Mouse (Mus musculus) heart, postnatal 10 days (tissue): ENCODE data around the gene Cdk11b. TPM values are rescaled to one million over a fixed set of nuclear protein-coding genes. Genes with fewer than 3 reads are reported as not detected.

Experiments used
- DNase-seq, 2 experiments: peaks; one replicate each; pipeline ENCODE4 v3.0.0; 2021
- intact Hi-C: fragments of 180-260 bp; cut with DNase I; formaldehyde crosslinking; loops from one replicate; pipeline ENCODE4 v1.15.1; 2025
- total RNA-seq, 2 experiments: library from RNA; stranded (reverse); gene quantifications; 2 replicates each; pipeline ENCODE4 v1.2.3; 2021

Gene Cdk11b
- 10 to 100 TPM; 28.5 to 30.1 TPM for total RNA-seq

DNA sequence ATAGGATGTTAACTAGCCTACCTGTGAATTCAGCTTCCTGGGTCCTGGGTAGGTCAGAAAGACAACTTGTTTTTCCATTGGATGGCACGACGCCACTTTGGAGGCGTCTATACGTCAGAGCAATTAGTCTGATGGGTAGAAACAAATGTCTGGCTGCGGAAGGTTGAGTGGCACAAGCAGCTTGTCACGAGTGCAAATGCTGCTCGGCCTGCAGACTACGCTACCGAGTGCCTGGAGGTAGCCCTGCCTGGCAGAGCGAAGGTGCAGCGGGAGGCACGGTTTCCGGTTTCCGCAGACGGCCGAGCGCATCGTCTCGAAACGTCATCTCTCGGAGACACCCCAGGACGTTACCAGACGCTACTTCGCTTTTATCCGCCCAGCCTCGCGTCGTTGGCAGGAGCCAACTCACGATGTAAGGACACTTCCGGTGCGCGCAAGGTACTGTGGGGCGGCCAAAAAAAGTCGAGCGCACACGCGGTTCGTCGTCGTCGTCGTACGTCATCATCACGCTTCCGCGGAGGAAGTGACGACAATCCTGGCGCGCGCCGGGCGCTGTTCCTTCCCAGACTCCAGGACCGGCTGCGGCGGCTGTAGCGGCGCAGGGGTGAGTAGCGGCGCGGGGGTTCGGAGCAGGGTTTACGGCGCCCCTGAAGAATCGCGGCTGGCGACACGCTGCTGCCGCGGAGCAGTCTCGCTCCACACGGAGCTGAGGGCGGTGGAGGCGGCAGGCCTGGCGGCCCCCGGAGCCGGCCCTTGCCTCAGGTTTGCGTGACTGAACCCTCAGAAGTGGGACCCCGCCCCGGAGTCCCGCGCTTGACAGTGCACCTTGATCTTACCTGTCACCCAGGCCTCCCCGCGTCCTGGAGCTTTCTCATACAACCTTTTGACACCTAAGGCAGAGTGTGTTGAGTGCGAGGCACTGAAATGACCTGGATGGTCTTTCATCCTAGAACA lies at the start of gene Cdk11b:
Cdk11b (plus strand) TSS at position 517 of the 954 bp plus-strand sequence.
- peak; percentile 98 for DNase-seq
- intact Hi-C loops, result loop anchor here (5.0 kb wide), 1 partner anchor 83 kb away; no protein-coding TSS in a partner anchor

DNA sequence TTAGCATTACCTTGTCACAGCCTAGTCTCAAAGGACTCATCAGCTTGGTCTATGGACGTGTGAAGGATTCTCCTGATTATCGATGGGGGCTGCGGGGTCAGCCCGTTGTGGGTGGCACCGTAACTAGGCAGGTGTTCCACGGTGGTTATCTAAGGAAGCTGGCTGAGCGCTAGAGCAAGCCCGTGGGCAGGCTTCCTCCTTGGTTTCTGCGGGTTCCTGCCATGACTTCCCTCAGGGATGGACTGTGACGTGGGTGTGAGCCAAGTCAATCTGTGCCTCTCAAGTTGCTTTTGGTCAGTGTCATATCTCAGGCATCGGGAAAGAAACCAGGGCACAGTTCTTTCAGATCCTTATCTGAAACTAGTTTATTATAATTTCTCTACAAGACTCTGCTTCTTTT lies 49.7 kb upstream of the Cdk11b start:
- intact Hi-C loops, result no loop called here
- no peak for DNase-seq

DNA sequence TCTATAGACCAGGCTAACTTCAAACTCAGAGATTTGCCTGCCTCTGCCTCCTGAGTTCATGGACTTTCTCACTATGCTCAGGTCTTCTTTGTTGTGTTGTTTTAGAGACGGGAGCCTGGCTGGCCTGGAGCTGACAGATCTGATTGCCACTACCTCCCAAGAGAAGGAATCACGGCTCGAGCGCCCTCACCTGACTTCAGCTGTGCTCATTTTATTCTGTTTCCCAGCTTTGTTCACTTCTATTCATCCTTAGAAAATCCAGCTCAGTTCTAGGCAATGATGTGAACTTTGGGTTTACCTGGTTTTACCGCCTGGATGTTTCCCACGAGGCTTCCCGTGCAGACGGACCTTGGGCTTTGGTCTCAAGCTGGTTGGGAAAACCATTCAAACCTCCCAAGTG lies 49.1 kb upstream of the Cdk11b start:
- no peak for DNase-seq
- intact Hi-C loops, result no loop called here

DNA sequence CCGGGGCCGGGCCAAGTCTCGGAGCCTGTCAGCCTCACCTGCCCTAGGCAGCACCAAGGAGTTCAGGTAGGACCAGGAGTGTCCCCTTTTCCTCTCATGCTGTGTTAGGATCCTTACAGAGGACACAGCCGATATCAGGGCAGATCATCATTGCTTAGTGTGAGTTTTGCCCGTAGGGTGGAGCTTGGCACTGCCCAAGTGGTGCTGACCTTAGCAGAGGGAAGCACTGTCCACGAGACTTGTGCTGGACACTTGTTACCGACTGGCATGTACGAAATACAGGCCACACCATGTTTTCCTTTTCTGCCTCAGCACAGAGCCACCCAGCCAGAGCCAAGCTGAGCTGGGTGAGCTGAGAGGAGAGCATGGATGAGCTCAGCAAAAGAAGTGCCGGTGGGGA lies 47.5 kb upstream of the Cdk11b start:
- DNase-seq, result no peak
- intact Hi-C loops, result no loop called here

DNA sequence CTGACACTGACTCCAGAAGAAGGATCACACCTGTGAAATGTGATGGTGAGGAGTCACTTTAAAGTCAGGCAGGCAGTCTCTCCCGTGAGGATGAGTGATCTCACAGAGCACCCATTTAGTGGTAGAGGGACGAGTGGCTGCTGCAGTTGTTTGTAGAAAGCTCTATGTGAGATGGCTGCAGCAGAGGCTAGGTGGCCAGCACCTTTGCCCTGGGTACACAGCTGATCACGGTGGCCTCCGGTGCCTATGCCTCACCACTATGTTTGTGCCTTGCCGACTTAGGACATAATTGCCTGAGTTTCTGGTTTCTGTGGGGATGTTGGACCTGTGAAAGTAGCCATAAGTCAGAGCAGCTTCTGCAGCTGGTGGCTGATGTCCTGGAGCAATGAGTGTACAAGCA lies 46.9 kb upstream of the Cdk11b start:
- intact Hi-C loops, result no loop called here
- no peak for DNase-seq

DNA sequence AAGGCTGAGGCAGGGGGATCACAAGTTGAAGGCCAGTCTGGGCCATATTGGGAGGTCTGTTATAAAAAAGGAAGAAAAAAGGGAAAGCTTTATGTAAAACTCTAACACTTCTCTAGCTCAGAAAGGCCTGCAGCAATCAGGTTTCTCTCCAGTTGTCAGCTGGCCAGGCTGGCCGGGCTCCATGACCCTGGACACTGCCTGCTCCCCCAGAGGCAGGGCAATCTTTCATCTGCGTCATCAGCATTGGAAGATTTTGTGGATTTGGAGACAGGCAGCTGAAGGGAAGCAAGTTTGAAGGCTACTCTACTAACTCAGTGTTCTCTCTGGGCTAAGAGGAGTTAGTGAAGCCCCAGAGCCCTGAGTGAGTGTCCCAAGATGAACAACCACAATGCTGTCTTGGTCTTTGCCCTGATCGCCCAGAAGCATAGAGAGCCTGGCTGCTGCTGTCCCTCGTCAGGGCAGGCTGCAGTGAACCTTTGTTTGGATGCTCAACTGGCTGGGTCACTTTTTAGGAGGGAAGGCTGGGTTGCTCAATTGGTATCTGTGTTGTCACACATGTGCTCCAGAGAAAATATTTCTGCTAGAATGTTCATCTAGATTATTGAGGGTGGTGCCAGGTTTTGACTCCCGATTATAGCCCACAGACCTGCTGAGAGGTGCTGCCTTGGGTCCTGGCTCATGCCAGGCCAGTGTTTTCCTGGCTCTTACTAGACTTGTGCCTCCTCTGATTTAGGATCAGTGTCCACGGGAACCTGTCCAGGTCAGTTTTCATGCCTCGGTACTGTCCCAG lies 46.1 kb upstream of the Cdk11b start:
- intact Hi-C loops, result no loop called here
- DNase-seq, result peak; percentile 48 to 57

DNA sequence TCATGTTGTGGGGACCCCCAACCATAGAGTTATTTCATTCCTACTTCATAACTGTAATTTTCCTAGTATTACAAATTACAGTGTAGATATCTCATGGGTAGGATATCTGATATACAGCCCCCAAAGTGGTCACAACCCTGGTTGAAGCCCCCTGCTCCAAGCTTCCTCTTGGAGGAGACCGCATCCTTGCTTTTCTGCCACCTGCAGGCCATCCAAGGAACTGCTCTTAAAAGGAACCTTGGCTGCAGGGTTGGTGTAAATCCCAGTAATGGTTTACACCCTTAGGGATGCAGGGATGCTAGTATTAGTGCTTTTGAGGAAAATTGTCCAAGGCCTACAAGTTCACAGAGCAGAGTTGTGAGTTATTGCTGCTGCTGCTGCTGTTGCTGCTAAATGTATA lies 44.2 kb upstream of the Cdk11b start:
- intact Hi-C loops, result loop anchor here (1.0 to 5.0 kb wide), 2 partner anchors 99 to 213 kb away; no protein-coding TSS in a partner anchor
- peak; percentile 58 to 80 for DNase-seq

DNA sequence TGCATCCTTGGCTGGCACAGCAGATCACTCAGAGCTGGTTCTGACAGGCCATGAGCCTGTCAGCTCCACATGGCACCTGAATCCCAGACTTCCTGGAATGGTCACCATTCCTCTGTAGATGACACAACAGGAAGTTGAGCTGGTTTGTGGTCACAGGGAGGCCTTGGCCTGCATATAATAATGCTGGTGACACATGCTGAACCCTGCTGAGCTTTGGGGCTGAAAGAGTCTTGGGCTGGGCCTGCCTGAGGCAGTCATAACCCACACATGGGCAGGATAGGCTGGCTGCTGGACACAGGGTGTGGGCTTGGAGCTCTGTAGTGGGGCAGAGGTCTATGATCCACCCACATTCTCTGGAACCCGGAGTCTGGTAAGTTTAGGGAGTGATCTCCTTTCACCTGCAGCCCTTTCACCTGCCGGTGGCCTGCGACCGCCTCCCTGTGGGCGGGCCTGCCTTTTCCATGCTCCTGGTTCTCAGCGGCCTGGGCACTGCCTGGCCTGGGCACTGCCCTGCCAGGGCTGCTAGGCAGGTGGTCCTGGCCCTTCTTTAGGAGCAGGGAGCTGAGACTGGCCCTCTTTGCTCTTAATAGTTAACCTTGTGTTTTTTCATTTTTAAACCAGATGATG lies 42.3 kb upstream of the Cdk11b start:
- no peak for DNase-seq
- intact Hi-C loops, result loop anchor here (5.0 kb wide), 1 partner anchor 215 kb away; no protein-coding TSS in a partner anchor

DNA sequence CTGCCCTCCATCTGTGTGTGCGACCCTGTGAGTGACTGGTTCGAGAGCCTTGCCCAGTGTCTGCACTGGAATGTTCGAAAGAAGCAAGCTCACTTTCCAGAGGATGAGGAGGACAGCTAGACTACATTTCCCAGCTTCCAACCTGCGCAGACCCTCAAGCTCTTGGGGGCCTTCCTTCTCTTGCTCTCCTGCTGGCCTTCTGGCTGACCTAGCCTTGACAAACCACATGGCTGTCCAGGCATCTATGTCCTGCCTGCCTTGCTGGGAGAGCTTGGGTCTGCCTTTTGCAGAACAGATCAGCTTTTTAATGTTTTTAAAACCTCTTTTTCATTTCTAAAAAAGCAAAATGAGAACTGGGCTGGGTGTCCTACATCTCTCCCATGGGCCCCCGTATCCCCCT lies 35.3 kb upstream of the Cdk11b start:
- intact Hi-C loops, result no loop called here
- DNase-seq, result no peak

DNA sequence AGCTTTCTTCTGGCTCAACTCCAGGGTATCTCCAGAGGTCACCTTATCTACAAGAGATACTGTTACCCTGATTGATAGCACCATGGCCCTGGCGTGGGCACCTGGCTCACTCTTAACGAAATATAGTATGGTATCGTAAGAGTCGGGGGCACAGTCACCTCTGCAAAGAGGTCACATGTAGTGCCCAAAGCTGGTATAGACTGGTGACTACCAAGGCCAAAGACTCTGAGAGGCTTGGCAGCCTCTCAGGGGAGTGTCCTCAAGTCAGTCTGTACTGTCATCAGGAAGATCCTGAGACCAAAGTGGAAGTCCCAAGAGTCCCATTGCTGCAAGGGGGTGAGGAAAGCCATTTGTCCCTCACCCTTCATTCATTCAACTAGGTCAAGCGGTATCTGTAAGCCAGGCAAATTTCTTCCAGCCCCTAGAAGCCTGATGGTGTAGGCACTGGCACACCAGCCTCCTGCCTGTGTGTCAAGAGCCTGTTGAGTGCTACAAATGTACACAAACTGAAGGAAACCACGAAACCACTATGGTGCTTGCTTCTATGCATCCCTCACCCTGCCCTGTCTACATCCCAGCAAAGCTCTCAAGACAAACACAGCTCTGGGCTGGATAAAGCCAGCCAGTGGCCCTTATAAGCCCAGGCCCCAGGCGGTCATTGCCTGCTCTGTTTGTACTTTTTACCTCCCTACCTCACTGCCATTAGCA lies 33.5 kb upstream of the Cdk11b start:
- intact Hi-C loops, result no loop called here
- DNase-seq, result no peak

DNA sequence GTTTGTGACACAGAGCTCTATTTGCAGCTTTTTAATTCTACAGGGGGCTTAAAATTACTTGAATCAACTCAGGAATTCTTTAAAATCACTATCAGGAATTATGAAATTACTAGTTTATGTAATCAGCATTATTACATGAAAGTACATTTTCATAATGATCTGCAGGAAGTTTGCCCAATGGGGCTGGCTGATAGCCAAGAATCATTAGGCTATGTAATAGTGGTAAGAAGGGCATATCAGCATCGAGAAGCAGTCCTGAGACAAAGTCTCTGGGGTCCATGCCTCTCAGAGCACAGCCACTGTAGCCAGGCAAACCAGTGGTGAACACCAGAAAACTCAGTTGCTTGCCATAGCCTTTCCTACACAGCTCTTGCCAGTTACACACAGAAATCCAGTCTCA lies 30.9 kb upstream of the Cdk11b start:
- intact Hi-C loops, result no loop called here
- no peak for DNase-seq

DNA sequence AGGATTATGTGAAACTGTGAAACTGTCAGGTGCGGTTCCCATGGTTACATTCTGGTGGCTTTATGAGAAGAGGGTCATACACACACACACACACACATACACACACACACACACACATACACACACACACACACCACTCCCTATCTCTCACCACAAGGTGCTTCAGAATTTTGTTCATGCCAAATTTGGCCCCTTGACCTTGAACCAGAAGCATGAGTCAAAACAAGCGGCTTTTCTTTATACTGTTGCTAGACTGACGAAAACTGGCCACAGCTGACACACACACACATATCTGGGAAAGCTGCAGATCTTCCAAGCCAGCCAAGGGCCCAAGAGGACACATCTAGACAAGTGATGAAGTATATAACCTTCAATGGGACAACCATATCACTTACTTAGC lies 28.9 kb upstream of the Cdk11b start:
- DNase-seq, result no peak
- intact Hi-C loops, result no loop called here

DNA sequence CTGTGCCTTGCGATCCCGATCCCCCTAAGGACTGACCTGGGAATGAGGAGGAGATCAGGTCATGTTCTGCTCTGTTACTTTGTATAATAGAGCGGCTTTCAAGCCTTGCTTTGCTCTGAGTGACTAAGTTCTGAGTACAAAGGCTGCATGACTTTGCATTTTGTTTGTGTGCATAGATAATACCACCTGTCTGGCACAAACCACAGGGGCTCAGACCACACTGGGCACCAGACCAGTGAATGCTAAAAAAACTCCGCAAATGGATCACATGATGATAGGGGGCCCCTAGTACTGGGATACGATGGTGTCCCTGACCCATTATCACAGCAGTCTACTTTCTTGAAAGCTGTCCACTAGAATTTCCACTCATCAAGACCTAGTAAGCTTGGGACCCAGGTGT lies 28.0 kb upstream of the Cdk11b start:
- no peak for DNase-seq
- intact Hi-C loops, result no loop called here

DNA sequence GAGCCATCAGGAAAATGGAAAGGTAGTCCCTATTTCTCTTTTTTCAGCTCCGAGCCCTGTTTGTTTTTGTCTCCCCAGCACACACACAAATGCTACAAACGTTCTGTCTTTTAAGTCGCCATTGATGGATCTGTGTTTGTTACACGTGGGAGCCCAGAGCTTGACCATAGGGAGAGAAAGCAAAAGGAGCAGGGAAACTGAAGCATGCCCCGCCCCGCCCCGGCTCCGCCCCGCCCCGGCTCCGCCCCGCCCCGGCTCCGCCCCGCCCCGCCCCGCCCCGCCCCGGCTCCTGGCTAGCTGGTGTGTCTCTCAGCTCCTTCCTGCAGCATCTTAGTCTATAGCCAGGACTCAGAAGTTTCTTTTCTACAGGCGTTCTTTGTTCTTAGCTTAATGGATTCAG lies 26.1 kb upstream of the Cdk11b start:
- intact Hi-C loops, result no loop called here
- no peak for DNase-seq

DNA sequence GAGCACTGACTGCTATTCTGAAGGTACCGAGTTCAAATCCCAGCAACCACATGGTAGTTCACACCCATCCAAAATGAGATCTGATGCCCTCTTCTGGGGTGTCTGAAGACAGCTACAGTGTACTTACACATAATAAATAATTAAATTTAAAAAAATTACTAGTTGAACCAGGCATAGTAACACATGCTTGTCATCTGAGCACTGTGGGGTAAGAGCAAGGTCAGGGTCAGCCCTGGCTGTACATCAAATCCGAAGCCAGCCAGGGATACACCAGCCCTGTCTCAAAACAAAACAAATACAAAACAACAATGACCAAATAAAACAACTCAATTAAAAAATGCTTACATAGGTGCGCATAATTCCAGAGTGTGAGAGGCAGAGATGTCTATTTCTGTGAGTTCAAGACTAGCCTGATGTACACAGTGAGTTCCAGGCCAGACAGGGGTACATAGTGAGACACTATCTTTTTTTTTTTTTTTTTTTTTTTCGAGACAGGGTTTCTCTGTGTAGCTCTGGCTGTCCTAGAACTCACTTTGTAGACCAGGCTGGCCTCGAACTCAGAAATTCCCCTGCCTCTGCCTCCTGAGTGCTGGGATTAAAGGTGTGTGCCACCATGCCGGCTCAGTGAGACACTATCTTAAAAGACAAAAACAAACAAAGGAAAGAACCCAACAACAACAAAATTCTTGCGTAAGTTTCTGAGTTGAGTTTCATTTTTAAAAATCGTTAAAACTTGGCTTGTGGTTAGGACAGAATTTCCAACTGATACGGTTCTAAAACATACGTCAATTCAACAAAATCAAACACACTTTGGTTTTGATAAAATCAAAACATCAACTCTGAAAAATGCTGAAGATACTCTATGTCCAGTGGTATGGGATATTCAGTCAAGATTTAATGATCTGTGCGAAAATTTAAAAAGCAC lies 24.5 kb upstream of the Cdk11b start:
- no peak for DNase-seq
- intact Hi-C loops, result no loop called here

DNA sequence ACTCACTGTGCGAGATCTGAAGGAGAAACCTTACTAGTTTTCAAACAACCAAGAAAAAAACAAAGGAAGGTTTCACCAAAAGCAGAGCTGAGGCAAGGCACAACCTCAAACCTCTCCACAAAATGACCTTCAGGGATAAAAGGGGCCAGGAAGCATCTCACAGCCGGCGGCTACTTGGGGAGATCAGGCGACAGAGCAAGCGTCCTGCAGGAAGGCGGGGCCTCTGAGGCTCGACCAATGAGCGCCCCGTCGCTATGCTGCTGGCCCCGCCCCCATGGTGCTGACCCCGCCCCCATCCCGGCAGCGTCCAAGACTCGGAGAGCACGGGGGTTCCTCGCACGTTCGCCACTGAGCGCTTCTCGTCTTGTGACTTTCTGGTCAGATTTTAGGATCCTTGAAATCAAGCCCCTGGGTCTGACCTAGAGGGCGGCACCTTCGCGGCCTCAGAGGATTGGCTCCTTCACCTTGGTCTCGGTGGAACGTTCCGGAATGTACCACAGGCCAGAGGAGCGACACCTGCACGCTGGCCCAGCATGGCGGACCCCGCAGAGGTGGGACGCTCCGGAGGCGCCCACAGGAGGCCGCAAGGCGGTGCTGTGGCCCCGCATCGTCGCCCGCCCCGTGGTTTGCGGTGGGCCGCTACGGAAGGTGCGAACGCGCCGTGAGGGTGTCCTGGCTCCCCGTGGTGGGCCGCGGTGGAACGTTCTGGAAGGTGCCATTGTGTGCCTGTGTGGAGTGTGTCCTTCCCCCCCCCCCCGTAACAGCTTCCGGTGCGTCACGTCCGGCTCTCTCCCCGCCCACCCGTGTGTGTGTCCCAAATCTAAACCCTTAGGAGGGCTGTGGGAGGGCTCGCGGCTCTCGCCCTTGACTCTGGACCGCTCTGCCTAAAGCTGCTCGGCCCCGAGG lies 23.3 kb upstream of the Cdk11b start, which contains the start of gene Slc35e2:
Slc35e2 (plus strand) TSS at position 326 of the 906 bp plus-strand sequence.
- peak; percentile 95 for DNase-seq
- intact Hi-C loops, result no loop called here

DNA sequence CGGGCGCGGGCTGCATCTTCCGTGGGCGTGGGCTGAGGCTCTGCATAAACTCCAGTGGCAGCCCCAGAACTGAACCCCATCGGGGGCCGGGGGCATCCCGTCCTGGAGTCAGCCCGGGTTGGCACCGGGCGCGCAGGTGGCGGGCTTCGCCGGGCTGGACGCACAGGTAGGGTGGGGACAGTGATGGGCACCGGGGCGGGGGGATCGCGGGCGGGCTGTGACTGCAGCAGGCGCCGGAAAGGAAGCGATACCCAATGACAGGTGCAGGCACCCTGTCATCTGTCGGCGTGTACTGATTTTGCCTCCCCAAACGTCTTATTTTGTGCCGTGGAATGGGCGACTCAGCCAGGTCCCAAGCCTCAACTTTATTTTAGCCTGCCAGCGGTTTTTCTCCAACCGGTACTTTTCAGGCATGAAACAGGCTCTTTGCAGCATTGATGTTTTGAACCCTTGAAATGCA lies 22.6 kb upstream of the Cdk11b start:
- DNase-seq, result no peak
- intact Hi-C loops, result no loop called here

DNA sequence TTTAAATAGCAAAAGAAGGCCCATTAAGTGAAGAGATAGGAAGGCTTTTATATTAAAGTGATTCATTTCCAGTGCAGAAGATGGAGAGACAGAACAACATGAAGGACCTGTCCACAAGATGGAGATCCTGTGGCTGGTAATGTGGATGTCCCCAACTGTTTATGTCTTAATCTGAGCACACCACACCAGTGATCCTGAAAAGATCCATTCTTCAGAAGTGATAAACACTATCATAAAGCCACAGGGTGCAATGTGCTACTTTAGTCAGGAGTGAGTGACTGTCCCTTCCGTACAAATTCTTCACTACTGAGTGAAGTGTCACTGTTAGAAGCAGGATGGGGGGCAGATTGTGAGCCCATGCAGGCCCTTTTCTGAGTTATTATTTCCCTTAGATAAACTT lies 21.9 kb upstream of the Cdk11b start:
- no peak for DNase-seq

More for the DNA sequence above, 21.9 kb upstream of the Cdk11b start:
- intact Hi-C loops, result no loop called here
